Mouse (Mus musculus): Measurements from ENCODE around the gene Mep1a.
"Not testable (repeated sequence)": the region's sequence is repeated elsewhere in the genome, so short reads cannot be mapped to it uniquely, and the experiment has no call there.

Gene Mep1a

DNA sequence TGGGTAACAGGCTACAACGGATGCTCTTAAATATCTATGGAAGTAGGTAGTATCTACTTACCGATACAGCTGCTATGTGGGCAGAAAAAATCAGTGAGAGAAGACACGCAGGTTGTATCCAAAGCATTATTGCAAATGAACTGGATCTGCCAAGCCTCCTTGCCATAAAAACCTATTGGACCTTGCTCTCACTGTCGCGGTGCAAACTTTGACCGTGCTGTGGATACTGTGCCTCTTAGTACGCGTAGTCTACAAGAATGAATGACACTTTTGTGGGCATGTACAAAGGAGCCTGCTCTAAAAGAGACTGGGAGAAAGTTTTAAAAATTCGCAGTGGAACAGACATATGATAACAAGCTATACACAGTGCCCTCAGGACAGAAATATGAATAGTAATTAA, at the start of gene Mep1a:
Gene Mep1a, minus strand, starts transcription at position 221 of the 400 bp plus-strand sequence.
- DNase-seq, result no peak

DNA sequence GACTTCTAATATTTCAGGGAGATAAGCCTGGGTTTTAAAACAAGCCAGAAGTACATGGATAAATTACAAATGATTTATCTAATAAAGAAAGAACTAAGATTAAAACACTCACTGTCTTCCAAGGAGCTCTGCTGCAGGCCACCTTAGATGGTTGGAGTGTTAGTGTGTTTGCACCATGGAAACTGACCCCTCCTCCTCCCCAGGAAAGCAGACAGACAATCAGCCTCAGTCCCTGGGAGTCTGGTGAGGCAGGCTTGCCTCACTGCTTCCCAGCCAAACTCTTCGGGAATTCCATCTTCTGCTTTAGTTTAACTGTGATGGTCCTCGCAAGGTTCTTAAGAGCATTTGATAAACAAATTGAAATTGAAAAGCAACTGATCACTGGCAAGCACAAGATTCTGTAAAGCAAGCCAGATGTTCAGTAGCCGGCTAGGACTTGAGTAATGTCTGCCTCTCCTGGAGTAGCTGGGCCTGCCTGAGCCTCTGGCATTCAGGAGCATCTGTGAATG, 48.6 kb upstream of the Mep1a start:
- DNase-seq, result no peak

DNA sequence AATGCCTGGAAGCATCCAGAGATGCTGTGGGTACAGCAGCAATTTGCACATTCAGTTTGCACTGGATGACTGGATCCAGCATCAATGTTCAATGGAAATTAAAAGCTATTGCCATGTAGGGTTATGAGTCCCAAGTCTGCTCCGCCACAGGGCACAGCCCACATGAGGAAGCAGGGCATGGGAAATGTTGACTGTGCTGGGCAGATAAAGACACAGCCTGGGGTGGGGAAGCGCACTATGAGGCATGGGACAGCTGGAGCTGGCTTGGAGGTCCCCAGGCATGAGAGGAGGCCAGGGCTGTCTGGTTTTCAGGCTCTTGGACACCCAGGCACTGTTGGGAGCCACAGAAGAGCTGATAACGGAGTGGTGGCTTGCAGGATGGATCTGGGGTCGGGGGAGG, 41.4 kb upstream of the Mep1a start:
- DNase-seq, result no peak

DNA sequence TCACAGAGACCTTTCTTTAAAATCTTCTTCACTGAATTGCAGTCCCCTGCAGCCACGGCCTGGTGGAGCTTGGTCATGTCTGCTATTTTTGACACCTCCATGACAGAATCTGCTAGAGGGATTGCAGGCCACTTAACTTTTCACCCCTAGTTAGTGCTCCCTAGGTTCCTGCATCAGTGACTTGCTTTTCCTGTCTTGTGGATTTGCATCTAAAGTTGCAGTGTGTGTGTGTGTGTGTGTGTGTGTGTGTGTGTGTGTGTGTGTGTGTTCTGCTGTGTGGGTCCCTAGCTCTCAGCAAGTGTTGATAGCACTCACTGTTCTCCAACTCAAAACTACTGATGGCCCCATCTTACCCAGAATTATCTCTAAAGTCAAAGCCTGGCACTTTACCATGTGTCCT, 40.9 kb upstream of the Mep1a start, which contains the start of gene Ankrd66:
Gene Ankrd66, minus strand, starts transcription at position 101 of the 400 bp plus-strand sequence.
- no peak for DNase-seq

GRCm38 (mm10) chr17:43538767-43539166, 36.2 kb upstream of the Mep1a start:
- no peak for DNase-seq

- DNase-seq, result not testable (repeated sequence)
Measured at GRCm38 (mm10) chr17:43536841-43537240, 34.2 kb upstream of the Mep1a start.

DNA sequence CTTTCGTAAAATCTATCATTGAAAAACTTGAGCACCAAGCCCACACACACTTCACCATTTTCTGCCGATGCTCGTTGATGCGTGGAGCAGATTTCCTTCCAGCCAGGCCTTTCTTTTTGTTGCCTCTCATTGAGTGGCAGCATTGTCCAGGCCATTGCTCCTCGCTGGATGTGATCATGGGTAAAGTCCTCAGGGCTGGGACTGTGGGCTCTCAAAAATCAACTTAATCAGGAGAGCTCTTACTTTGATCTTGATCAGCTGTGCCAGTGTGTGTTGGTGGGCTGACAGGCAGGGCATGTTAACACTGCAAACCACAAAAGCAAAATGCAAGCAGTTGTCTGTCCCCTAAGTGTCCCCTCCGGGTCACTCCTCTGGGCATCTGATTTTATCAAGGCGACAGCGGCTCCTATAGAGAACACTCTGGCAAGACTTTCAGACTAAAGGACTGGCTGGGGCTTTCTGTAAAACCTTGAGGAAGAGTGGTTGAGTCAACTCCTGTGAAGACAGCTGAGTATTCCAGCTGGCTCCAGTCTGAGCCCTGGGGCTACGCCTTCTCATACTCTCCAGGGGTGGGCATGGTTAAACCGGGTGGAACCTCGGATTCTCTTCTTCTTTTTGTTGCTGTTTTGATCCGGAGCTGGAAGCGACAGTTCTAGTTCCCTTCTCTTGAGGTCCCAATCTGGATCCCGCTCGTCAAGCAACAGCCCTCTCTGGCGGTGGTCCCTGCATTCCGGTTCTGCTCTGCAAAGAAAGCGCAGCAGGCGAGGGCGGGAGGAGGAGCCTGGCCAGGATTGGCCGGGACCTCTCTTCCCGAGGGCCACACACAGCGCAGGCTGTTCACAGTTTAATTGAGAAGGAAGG, 32.0 kb upstream of the Mep1a start:
- DNase-seq, result peak; percentile 28 to 39

DNA sequence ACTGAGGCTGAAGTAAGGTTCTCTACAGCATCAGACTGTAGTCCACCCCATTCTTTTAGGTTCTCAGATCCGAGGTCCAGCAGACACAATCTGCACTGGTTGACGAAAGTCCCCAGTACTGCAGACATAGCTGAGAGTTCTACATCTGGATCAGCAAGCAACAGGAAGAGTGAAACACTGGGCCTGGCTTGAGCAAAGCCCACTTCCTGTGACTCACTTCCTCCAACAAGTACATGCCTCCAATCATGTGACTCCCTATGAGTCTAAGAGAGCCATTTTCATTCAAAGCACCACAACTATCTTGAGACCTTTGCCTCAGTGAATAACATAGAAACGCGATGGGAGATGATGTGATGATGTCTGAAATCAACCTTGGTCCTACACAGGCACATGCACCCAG, 28.6 kb upstream of the Mep1a start:
- DNase-seq, result no peak

GRCm38 (mm10) chr17:43530507-43530906, 27.9 kb upstream of the Mep1a start:
- DNase-seq, result no peak

DNA sequence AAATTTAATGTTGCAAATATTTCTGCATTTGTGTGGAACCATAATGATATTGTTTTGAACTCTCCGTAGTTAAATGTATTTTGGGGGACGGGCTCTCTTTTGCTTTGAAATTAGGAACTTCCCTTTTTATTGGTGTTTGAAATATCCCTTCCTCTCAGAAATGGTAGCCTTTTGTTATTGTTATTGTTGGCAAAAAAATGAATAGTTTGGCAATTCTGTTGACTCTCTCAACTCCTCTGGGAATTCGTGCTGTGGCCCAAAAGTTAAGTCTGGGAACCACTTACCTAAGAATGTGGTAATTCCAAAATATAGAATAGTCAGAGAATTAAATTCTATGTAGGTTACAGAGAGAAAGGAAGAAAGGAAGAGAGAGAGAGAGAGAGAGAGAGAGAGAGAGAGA, 17.6 kb upstream of the Mep1a start:
- no peak for DNase-seq

DNA sequence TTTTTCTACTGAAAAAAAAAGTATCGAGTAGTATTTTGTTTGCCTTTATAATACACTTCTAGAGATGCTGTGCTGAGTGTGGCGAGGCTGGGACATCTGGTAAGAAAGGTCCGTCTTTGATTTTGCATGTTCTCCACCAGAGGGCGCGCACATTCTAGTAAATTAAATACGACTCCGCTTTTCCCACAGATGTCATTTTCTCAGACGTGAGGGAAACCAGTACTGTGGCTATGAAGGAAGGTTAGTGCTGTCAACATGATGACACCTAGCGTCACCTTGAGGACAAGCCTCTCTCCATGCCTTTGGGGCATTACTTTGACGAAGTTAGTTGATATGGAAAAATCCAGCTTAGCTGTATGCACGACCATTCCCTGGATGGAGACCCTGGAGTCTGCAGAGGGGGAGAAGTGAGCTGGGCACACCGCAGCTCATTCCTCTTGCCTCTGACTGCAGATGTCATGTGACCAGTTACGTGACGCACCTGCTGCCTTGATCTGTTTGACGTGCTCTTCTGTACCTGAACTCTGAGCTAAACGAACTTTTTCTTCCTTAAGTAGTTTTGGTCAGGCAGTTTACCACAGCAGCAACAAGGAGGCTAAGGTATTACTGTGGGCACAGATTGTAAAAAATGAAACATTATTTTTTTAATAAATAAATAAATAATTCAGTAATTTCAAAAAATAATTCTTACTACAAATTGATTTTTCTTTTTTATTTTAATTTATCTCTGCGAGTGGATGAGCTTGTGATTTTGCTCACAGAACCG, 16.2 kb upstream of the Mep1a start:
- DNase-seq, result peak; percentile 24 to 51

GRCm38 (mm10) chr17:43510782-43511181, 8.2 kb upstream of the Mep1a start:
- no peak for DNase-seq

- DNase-seq, result no peak
Measured at GRCm38 (mm10) chr17:43504594-43504934, 2.0 kb upstream of the Mep1a start.

- no peak for DNase-seq
Measured at GRCm38 (mm10) chr17:43503861-43504593, 1.4 kb upstream of the Mep1a start.

DNA sequence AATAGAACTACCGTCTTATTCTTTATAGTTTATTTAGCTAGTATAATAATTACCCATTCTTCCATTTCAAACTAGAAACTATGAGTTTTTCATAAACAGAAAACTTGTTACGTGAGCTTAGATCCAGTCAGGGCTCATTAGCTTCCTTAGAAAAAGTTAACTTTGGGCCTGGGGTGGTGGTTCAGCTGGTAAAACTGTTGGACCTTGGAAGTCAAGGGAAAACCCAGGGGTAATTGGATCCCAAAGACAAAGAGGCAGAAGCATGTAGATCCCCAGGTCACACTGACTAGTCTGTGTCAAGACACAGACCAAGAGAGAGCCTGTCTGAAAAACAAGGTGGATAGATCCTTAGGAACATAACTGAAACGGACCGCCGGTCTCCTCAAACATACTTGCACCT, 981 bp downstream of the Mep1a start:
- no peak for DNase-seq

- no peak for DNase-seq
Measured at GRCm38 (mm10) chr17:43501223-43501622, 1.4 kb downstream of the Mep1a start.

GRCm38 (mm10) chr17:43500513-43500912, 2.1 kb downstream of the Mep1a start:
- DNase-seq, result no peak

GRCm38 (mm10) chr17:43497521-43497920, 5.1 kb downstream of the Mep1a start:
- DNase-seq, result no peak

DNA sequence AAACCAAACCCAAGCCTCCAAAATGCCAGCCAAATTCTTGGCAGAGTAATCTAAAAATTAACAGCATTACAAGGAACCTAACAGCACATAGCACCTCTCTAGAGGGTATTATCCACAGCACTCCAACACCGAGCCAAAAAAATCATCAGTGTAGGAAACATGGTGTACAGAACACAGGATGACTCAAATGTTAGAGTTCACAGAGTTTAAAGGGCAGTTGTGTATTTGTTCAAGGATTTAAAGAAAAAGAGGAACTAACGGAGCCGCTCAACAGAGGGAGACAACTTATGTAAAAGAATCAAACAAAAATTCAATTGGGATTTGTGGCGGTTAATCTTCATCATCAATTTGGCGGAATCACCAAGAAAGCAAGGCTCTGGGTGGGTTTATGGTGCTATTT, 7.1 kb downstream of the Mep1a start:
- no peak for DNase-seq

- not testable (repeated sequence) for DNase-seq
Measured at GRCm38 (mm10) chr17:43490371-43490770, 12.2 kb downstream of the Mep1a start.

DNA sequence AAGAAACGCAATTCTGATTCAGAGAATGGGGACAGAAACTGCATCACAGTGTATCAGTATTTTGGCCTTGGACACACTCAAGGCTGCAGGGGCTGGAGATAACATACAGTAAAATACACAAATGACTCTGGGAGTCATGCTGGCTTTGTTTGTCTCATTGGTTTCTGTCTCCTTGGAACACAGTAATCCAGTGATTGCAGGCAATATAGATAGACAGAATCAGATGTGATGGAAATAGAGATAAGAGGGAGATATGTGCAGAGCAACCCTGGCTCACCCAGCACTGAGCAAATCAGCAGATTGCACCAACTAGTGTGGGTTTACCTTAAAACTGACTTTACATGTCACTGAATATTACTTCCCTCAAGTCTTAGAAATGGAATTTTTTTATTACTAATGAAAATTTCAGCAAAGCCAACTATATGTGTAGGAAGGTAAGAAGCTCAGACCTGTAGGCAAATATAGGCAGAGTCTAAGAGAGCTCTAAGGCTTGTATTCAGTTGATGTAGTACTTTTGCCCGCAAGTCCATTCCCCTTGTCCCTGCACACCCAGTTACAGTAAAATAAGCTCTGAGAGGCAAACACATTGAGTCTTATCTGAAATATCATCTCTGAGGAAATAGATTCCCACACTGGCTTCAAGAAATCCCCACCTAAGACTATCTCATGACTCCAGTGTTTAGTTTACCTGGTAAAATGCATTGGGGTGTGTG, 14.0 kb downstream of the Mep1a start:
- no peak for DNase-seq

- DNase-seq, result no peak
Measured at GRCm38 (mm10) chr17:43485982-43486381, 16.6 kb downstream of the Mep1a start.

Measured in lung, adult 18-20 months (tissue).